8 mouse cellular contexts compared by ENCODE assay signal in the genomic region with DNA sequence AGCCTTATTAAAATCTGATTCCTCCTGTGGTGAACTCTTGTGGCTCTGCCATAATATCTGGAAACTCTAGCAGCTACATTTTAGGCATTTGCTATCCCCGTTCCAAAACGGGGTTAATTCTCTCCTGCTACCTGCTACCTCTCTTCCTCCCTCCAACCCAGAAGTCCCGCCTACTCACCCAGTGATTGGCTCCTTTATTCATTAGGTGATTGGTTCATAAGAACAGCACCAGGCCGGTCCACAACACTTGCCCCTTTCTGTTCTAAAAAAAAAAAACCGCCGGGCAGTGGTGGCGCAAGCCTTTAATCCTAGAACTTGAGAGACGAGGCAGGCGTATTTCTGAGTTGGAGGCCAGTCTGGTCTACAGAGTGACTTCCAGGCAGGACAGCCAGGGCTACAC. TPM values are rescaled to one million over a fixed set of nuclear protein-coding genes. Genes with fewer than 3 reads are reported as not detected.
DNase-seq lines count a peak whose midpoint lies in the region; ATAC-seq lines count a peak whose summit lies in the region.

No protein-coding gene starts in this region.

- ATAC-seq in common myeloid progenitor, adult 5-6 weeks (replicated peaks; ENCODE audit: low read depth, poor library complexity, severe bottlenecking), result peak; percentile 75
- ATAC-seq in kidney, embryonic 16.5 days (ENCODE audit: low FRiP score, low TSS enrichment), result peak; percentile 75; the same call in 1 of the 2 replicates
- ATAC-seq in megakaryocyte, adult 5-6 weeks (ENCODE audit: poor library complexity, severe bottlenecking), result peak; percentile 75

- no peaks in the 10 kb centered on the region for H3K27me3 ChIP-seq in kidney, embryonic 16.5 days (ENCODE audit: insufficient read depth, low read length)

- H3K9ac ChIP-seq in kidney, embryonic 16.5 days (replicated peaks; ENCODE audit: low read length), result peak overlapping the region; percentile 48

- no peaks in the 10 kb centered on the region for H3K4me1 ChIP-seq in kidney, embryonic 16.5 days (ENCODE audit: insufficient read depth, low read length)

- no peaks in the 10 kb centered on the region for H3K9me3 ChIP-seq in kidney, embryonic 16.5 days (ENCODE audit: low read length)

- peak overlapping the region; percentile 46 for H3K4me2 ChIP-seq in kidney, embryonic 16.5 days (replicated peaks; ENCODE audit: low read depth, low read length)

- intact Hi-C loops in left cerebral cortex, postnatal 4 days (cut with DNase I), result no loop called here

- peak overlapping the region; percentile 25 for H3K4me3 ChIP-seq in kidney, embryonic 16.5 days (ENCODE audit: low read length)

- 15% methylated on average over 9 of the region's 9 CpGs for WGBS in kidney, embryonic 16.5 days

- H3K27ac ChIP-seq in kidney, embryonic 16.5 days (ENCODE audit: low read length), result peak overlapping the region; percentile 66

- H3K36me3 ChIP-seq in kidney, embryonic 16.5 days (ENCODE audit: insufficient read depth, low read length), result no peaks in the 10 kb centered on the region

- DNase-seq in testis, postnatal 14 days (ENCODE audit: low spot score), result peak; percentile 57
- DNase-seq in testis, postnatal 10 days (ENCODE audit: low spot score), result no peak
- no peak for DNase-seq in ovary, postnatal 36 days (ENCODE audit: low spot score)
- DNase-seq in left cerebral cortex, postnatal 4 days, result no peak
- no peak for DNase-seq in layer of hippocampus, postnatal 14 days (ENCODE audit: low spot score in 2 of 2)

RNA-seq across cellular contexts. Expression of a gene that starts 20.8 kb away (rescaled TPM):
- not detected in 2 replicates for total RNA-seq in common myeloid progenitor, adult 5-6 weeks (2017)
- polyA plus RNA-seq in kidney, embryonic 16.5 days (2015; fragmentation: Nextera tagmentation; extraction: Ambion mirVana), result 0.25 and 0.36 TPM in 2 replicates
- total RNA-seq in megakaryocyte, adult 5-6 weeks (2015), result not detected in 2 replicates
- not detected in 2 replicates for total RNA-seq in megakaryocyte, adult 5-6 weeks (2017)
- total RNA-seq in left cerebral cortex, postnatal 4 days (2021), result 1 to 10 TPM in 1 of 2 experiments, under 1 TPM in 1; 0.84 to 1.1 TPM
- 1 to 10 TPM in 1 of 2 experiments, under 1 TPM in 1; 0.65 to 1.3 TPM for total RNA-seq in layer of hippocampus, postnatal 14 days (2021)

RNA-seq across cellular contexts. Expression of a gene that starts 22.0 kb away (rescaled TPM):
- total RNA-seq in common myeloid progenitor, adult 5-6 weeks (2017), result 132 and 142 TPM in 2 replicates
- polyA plus RNA-seq in kidney, embryonic 16.5 days (2015; fragmentation: Nextera tagmentation; extraction: Ambion mirVana), result 504 and 516 TPM in 2 replicates
- total RNA-seq in megakaryocyte, adult 5-6 weeks (2015), result 263 and 351 TPM in 2 replicates
- 273 and 274 TPM in 2 replicates for total RNA-seq in megakaryocyte, adult 5-6 weeks (2017)
- 100 to 1,000 TPM; 370 to 397 TPM for total RNA-seq in left cerebral cortex, postnatal 4 days (2021)
- total RNA-seq in layer of hippocampus, postnatal 14 days (2021), result 100 to 1,000 TPM; 634 to 664 TPM

RNA-seq across cellular contexts. Expression of a gene that starts 34.6 kb away (rescaled TPM):
- total RNA-seq in common myeloid progenitor, adult 5-6 weeks (2017), result 30.3 and 32.8 TPM in 2 replicates
- polyA plus RNA-seq in kidney, embryonic 16.5 days (2015; fragmentation: Nextera tagmentation; extraction: Ambion mirVana), result 21.4 and 27.7 TPM in 2 replicates
- 20.8 and 30.4 TPM in 2 replicates for total RNA-seq in megakaryocyte, adult 5-6 weeks (2015)
- total RNA-seq in megakaryocyte, adult 5-6 weeks (2017), result 23.8 and 28.4 TPM in 2 replicates
- total RNA-seq in left cerebral cortex, postnatal 4 days (2021), result 10 to 100 TPM; 40.7 to 43.7 TPM
- total RNA-seq in layer of hippocampus, postnatal 14 days (2021), result 10 to 100 TPM; 37.0 to 41.1 TPM

RNA-seq across cellular contexts. Expression of a gene that starts 34.6 kb away (rescaled TPM):
- total RNA-seq in common myeloid progenitor, adult 5-6 weeks (2017), result 103 and 108 TPM in 2 replicates
- polyA plus RNA-seq in kidney, embryonic 16.5 days (2015; fragmentation: Nextera tagmentation; extraction: Ambion mirVana), result 115 and 118 TPM in 2 replicates
- total RNA-seq in megakaryocyte, adult 5-6 weeks (2015), result 15.1 and 21.1 TPM in 2 replicates
- 51.0 and 66.7 TPM in 2 replicates for total RNA-seq in megakaryocyte, adult 5-6 weeks (2017)
- total RNA-seq in left cerebral cortex, postnatal 4 days (2021), result 10 to 100 TPM; 58.0 to 58.2 TPM
- 10 to 100 TPM; 52.5 to 55.9 TPM for total RNA-seq in layer of hippocampus, postnatal 14 days (2021)

RNA-seq across cellular contexts. Expression of a gene that starts 49.9 kb away (rescaled TPM):
- total RNA-seq in common myeloid progenitor, adult 5-6 weeks (2017), result 22.7 and 48.4 TPM in 2 replicates
- polyA plus RNA-seq in kidney, embryonic 16.5 days (2015; fragmentation: Nextera tagmentation; extraction: Ambion mirVana), result 65.3 and 71.6 TPM in 2 replicates
- total RNA-seq in megakaryocyte, adult 5-6 weeks (2015), result 119 and 123 TPM in 2 replicates
- 23.5 and 36.8 TPM in 2 replicates for total RNA-seq in megakaryocyte, adult 5-6 weeks (2017)
- total RNA-seq in left cerebral cortex, postnatal 4 days (2021), result 10 to 100 TPM; 53.3 to 57.2 TPM
- total RNA-seq in layer of hippocampus, postnatal 14 days (2021), result 10 to 100 TPM; 53.6 to 61.3 TPM
